Mouse (Mus musculus): ENCODE measurements around the gene Slco2a1.

GRCm38 (mm10) chr9:103141266-103141665 lies 152.8 kb downstream of the Slco2a1 start:
- no peak for TF ChIP-seq POLR2A (IDR thresholded peaks at IDR 0.05; ENCODE audit: low read depth, low read length)
- no peak for TF ChIP-seq CTCF (IDR thresholded peaks at IDR 0.05; ENCODE audit: borderline replicate concordance, insufficient read depth, low read length)
